Mouse (Mus musculus) heart, embryonic 12.5 days (tissue): ENCODE measurements around the gene 1700123K08Rik. TPM values are rescaled to one million over a fixed set of nuclear protein-coding genes. Genes with fewer than 3 reads are reported as not detected.
"Not testable (repeated sequence)": the region's sequence is repeated elsewhere in the genome, so short reads cannot be mapped to it uniquely, and the experiment has no call there.

Source experiments
- ATAC-seq: fragments of 200-750 bp; cut with Nextera tagmentation; 2 replicates; pipeline ENCODE4 v1.8.0; 2017; ENCODE audit warnings: moderate TSS enrichment, moderate library complexity; ENCODE audit not compliant: insufficient number of reproducible peaks, low FRiP score
- H3K27ac ChIP-seq: fragments of 300-500 bp; sonication (generic); 2 replicates; pipeline ENCODE4 v1.5.1; 2016; ENCODE audit warnings: mild to moderate bottlenecking, moderate library complexity; ENCODE audit not compliant: poor library complexity, severe bottlenecking
- H3K27me3 ChIP-seq: fragments of 300-500 bp; sonication (generic); replicated peaks from 2 replicates; pipeline ENCODE4 v1.6.1; 2016; ENCODE audit warnings: mild to moderate bottlenecking, moderate library complexity
- H3K36me3 ChIP-seq: fragments of 300-500 bp; sonication (generic); 2 replicates; pipeline ENCODE4 v1.6.1; 2016; ENCODE audit warnings: mild to moderate bottlenecking, moderate library complexity
- H3K4me1 ChIP-seq: fragments of 300-500 bp; sonication (generic); replicated peaks from 2 replicates; pipeline ENCODE4 v1.6.1; 2016; ENCODE audit warnings: mild to moderate bottlenecking
- H3K4me2 ChIP-seq: fragments of 300-500 bp; sonication (generic); 2 replicates; pipeline ENCODE4 v1.6.1; 2016; ENCODE audit warnings: mild to moderate bottlenecking, moderate library complexity
- H3K4me3 ChIP-seq: fragments of 300-500 bp; sonication (generic); 2 replicates; pipeline ENCODE4 v1.5.1; 2016; ENCODE audit warnings: mild to moderate bottlenecking
- H3K9ac ChIP-seq: fragments of 300-500 bp; sonication (generic); 2 replicates; pipeline ENCODE4 v1.6.1; 2016; ENCODE audit warnings: mild to moderate bottlenecking, moderate library complexity
- H3K9me3 ChIP-seq: fragments of 300-500 bp; sonication (generic); replicated peaks from 2 replicates; pipeline ENCODE4 v1.6.1; 2016; ENCODE audit warnings: mild to moderate bottlenecking, moderate library complexity
- WGBS: fragments of 180-500 bp; shearing (Covaris S2); methylation state at CpG from one replicate; pipeline ENCODE4 v1.1.7; 2016; 5-methylcytosine and 5-hydroxymethylcytosine counted together
- microRNA-seq: library from miRNA; unstranded; fragments of <30 nt; microRNA quantifications from one replicate; pipeline ENCODE4, GENCODE M21; 2017
- polyA plus RNA-seq: library from polyadenylated mRNA; unstranded; fragments of >200 nt; fragmentation: Nextera tagmentation; extraction: Ambion mirVana; gene quantifications from 2 replicates; pipeline ENCODE4 v1.2.1, GENCODE M21; 2016

Gene 1700123K08Rik
- polyA plus RNA-seq: not detected in 2 replicates

GRCm38 (mm10) chr5:138564612-138565011 is at the start of gene 1700123K08Rik:
Gene 1700123K08Rik (minus strand): TSS chr5:138564712.
- H3K4me1 ChIP-seq, H3K9me3 ChIP-seq, H3K27me3 ChIP-seq, H3K4me2 ChIP-seq, H3K36me3 ChIP-seq, H3K4me3 ChIP-seq, H3K27ac ChIP-seq, ATAC-seq, H3K9ac ChIP-seq: not testable (repeated sequence)
- WGBS: 75% methylated on average over 2 of the region's 2 CpGs

DNA sequence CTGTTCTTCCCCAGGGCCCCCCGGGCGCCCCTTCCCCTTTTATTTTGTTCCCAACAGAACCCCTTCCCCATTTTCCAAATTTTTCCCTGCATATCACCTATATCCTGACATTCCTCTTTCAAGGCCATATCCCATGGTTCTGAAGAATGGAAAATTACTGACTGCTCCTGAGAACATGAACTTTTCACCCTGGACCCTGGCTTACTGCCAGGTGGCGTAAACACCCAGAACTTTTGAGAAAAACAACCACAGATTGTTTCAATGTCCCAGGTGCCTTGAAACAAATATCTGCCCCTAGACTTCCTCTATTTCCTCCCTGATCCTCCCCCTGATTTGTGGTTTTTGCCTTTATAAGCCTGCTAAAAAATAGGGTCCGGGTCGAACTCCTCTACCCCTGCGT is 22.9 kb upstream of the 1700123K08Rik start:
- Histone ChIP-seq H3K4me1 (no peaks in the 10 kb centered on the region), H3K9ac (no peak overlapping the region), H3K27me3 (no peaks in the 10 kb centered on the region), H3K27ac (no peak overlapping the region), H3K36me3 (no peaks in the 10 kb centered on the region), H3K4me3 (no peak overlapping the region), H3K4me2 (no peak overlapping the region), H3K9me3 (peaks cover 20% of the 10 kb centered on the region)
- no peak for ATAC-seq
- 90% methylated on average over 6 of the region's 6 CpGs for WGBS

DNA sequence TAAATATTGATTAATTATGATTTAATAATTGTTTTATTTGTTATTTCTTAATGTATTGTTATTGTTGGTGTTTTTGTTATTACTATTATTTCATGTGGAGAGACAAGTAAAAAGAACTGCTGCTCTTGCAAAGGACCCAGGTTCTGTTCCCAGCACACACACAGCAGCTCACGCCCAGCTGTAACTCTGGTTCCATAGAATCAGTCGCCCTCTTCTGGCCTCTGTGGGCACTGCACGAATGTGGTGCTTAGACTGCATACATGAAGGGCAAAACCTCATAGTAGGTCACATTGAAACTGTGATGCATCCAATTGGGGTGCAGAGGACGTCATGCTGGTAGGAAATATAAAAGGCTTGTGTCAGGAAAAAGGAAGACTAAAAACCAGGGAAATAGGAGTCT is 7.1 kb upstream of the 1700123K08Rik start:
- Histone ChIP-seq H3K4me1 (no peaks in the 10 kb centered on the region), H3K4me3 (no peak overlapping the region), H3K4me2 (no peak overlapping the region), H3K36me3 (no peaks in the 10 kb centered on the region), H3K27ac (no peak overlapping the region), H3K27me3 (no peaks in the 10 kb centered on the region), H3K9ac (no peak overlapping the region), H3K9me3 (peaks cover 8% of the 10 kb centered on the region)
- whole genome bisulfite sequencing: 54% methylated on average over 4 of the region's 4 CpGs
- ATAC-seq: no peak

DNA sequence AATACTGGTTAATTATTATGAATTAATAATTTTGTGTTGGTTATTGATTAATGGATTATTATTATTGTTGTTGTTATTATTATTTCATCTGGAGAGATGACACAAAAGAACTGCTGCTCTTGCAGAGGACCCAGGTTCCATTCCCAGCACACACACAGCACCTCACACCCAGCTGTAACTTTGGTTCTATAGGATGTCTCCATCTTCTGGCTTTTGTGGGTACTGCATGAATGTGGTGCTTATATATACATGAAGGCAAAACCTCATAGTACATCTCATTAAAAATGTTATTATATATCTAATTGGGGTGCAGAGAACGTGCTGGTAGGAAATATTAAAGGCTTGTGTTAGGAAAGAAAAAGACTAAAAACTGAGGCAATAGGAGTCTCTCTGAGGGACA is 11.8 kb downstream of the 1700123K08Rik start:
- H3K4me1 ChIP-seq: no peaks in the 10 kb centered on the region
- no peaks in the 10 kb centered on the region for H3K36me3 ChIP-seq
- no peak overlapping the region for H3K27ac ChIP-seq
- ATAC-seq: no peak
- no peaks in the 10 kb centered on the region for H3K27me3 ChIP-seq
- H3K9ac ChIP-seq: no peak overlapping the region
- 47% methylated on average over 1 of the region's 1 CpGs for WGBS
- H3K9me3 ChIP-seq: 0 out of 2 replicates have a peak, but pooled peaks cover 3% of the 10 kb centered on the region
- H3K4me2 ChIP-seq: no peak overlapping the region
- H3K4me3 ChIP-seq: no peak overlapping the region

- Histone ChIP-seq H3K27me3 (no peaks in the 10 kb centered on the region), H3K9ac (no peak overlapping the region), H3K36me3 (no peaks in the 10 kb centered on the region), H3K4me3 (no peak overlapping the region), H3K4me2 (no peak overlapping the region), H3K4me1 (no peaks in the 10 kb centered on the region), H3K27ac (no peak overlapping the region), H3K9me3 (no peaks in the 10 kb centered on the region)
- no peak for ATAC-seq
- 59% methylated on average over 1 of the region's 1 CpGs for WGBS
Observed at GRCm38 (mm10) chr5:138532491-138532890, 32.0 kb downstream of the 1700123K08Rik start.

Small RNA genes within 50 kb of the gene (microRNA-seq; reads per million reads assigned to microRNA genes)
- gene Gm24082: not detected

Other genes starting within 250 kb of the 1700123K08Rik start
- 0.15 TPM in 1 of 2 replicates, not detected in the other for gene Pvrig, start 222.8 kb downstream of the 1700123K08Rik start, polyA plus RNA-seq
- 21.7 and 23.0 TPM in 2 replicates for gene Zfp157, start 123.2 kb downstream of the 1700123K08Rik start, polyA plus RNA-seq
- gene Zfp68, start 55.0 kb upstream of the 1700123K08Rik start, polyA plus RNA-seq: 41.8 and 42.2 TPM in 2 replicates
- 7.3 and 8.5 TPM in 2 replicates for gene A430033K04Rik, start 58.1 kb upstream of the 1700123K08Rik start, polyA plus RNA-seq
- 6.0 and 6.2 TPM in 2 replicates for gene Fam20c, start 189.8 kb upstream of the 1700123K08Rik start, polyA plus RNA-seq